Mouse (Mus musculus) heart, adult 2 months (tissue): ENCODE data around the gene Rps6ka2.

ENCODE experiments used
- CTCF ChIP-seq: fragments of 200-600 bp; IDR thresholded peaks from 2 replicates; pipeline ENCODE4 v1.8.1; 2022; ENCODE audit warnings: antibody characterized with exemption, mild to moderate bottlenecking, moderate library complexity
- POLR2A ChIP-seq: fragments of 200-500 bp; IDR thresholded peaks from 2 replicates; pipeline ENCODE4 v1.6.1; 2011; ENCODE audit warnings: mild to moderate bottlenecking, low read depth, low read length, control low read depth; ENCODE audit not compliant: insufficient read depth

DNA sequence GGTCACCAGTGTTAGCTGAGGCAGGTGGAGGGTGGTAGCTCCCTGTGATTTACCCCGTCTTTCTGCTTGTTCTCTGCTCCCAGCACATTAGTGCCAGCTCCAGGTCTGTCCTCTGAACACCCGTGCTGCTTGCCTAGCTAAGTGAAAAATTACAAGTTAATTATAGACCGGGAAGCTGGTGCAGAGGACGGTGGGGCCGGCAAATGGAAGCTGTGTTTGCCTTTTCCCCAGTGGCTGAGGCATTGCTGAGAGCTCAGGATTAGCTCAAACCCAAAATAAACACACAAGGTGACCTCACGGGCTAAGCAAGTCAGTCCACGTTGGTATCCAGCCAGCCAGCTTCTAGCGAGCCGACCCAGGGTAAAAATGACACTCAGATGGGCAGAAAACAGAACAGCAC is 103.1 kb downstream of the Rps6ka2 start:
- TF ChIP-seq POLR2A: peak; percentile 58; the same call in 1 of the 2 replicates
- TF ChIP-seq CTCF: no peak
